Mouse (Mus musculus) heart, postnatal 36 days (tissue): ENCODE data around the gene Dab2ip. TPM values are rescaled to one million over a fixed set of nuclear protein-coding genes. Genes with fewer than 3 reads are reported as not detected.

Experiments
- DNase-seq, 2 experiments: peaks; one replicate each; pipeline ENCODE4 v3.0.0; 2021 to 2022
- intact Hi-C: fragments of 180-260 bp; cut with DNase I; formaldehyde crosslinking; loops from one replicate; pipeline ENCODE4 v1.15.1; 2025
- total RNA-seq, 2 experiments: library from RNA; stranded (reverse); gene quantifications; 2 replicates each; pipeline ENCODE4 v1.2.3; 2021

Gene Dab2ip
- total RNA-seq, 2 experiments from 2014 or later, result 41.7 to 54.2 TPM

GRCm38 (mm10) chr2:35592725-35593392 lies 34.8 kb downstream of the Dab2ip start:
- DNase-seq, result no peak
- intact Hi-C loops, result no loop called here

GRCm38 (mm10) chr2:35593889-35594288 lies 35.8 kb downstream of the Dab2ip start:
- no peak for DNase-seq
- intact Hi-C loops, result no loop called here

GRCm38 (mm10) chr2:35595102-35595501 lies 37.0 kb downstream of the Dab2ip start:
- intact Hi-C loops, result no loop called here
- peak in 1 of 2 experiments; percentile 18 for DNase-seq

GRCm38 (mm10) chr2:35595718-35596117 lies 37.7 kb downstream of the Dab2ip start:
- intact Hi-C loops, result no loop called here

GRCm38 (mm10) chr2:35596796-35597195 lies 38.7 kb downstream of the Dab2ip start:
- intact Hi-C loops, result no loop called here
- peak in 1 of 2 experiments; percentile 33 for DNase-seq

More at GRCm38 (mm10) chr2:35595718-35596117, 37.7 kb downstream of the Dab2ip start:
- DNase-seq, result no peak

GRCm38 (mm10) chr2:35598819-35599218 lies 40.8 kb downstream of the Dab2ip start:
- intact Hi-C loops, result no loop called here
- peak in 1 of 2 experiments; percentile 12 for DNase-seq

- intact Hi-C loops, result no loop called here
- no peak for DNase-seq
These were observed 43.6 kb downstream of the Dab2ip start for GRCm38 (mm10) chr2:35601665-35602064.

- DNase-seq, result no peak
- intact Hi-C loops, result no loop called here
These were observed 49.4 kb downstream of the Dab2ip start for GRCm38 (mm10) chr2:35607476-35607875.

- intact Hi-C loops, result loop anchor here (2.0 kb wide), 1 partner anchor 64 kb away; no protein-coding TSS in a partner anchor
- DNase-seq, result no peak
These were observed 50.8 kb downstream of the Dab2ip start for GRCm38 (mm10) chr2:35608856-35609255.

GRCm38 (mm10) chr2:35609317-35609716 lies 51.3 kb downstream of the Dab2ip start:
- peak; percentile 16 to 39 for DNase-seq

GRCm38 (mm10) chr2:35610168-35610951 lies 52.3 kb downstream of the Dab2ip start:
- peak in 1 of 2 experiments; percentile 5 for DNase-seq

More at GRCm38 (mm10) chr2:35609317-35609716, 51.3 kb downstream of the Dab2ip start:
- intact Hi-C loops, result loop anchor here (2.0 kb wide), 1 partner anchor 65 kb away; no protein-coding TSS in a partner anchor

GRCm38 (mm10) chr2:35610976-35611375 lies 52.9 kb downstream of the Dab2ip start:
- intact Hi-C loops, result no loop called here
- peak in 1 of 2 experiments; percentile 4 for DNase-seq

More at GRCm38 (mm10) chr2:35610168-35610951, 52.3 kb downstream of the Dab2ip start:
- intact Hi-C loops, result no loop called here

- intact Hi-C loops, result no loop called here
- peak in 1 of 2 experiments; percentile 5 for DNase-seq
These were observed 53.6 kb downstream of the Dab2ip start for GRCm38 (mm10) chr2:35611645-35612044.

GRCm38 (mm10) chr2:35612297-35612696 lies 54.2 kb downstream of the Dab2ip start:
- intact Hi-C loops, result no loop called here

GRCm38 (mm10) chr2:35613946-35614353 lies 55.9 kb downstream of the Dab2ip start:
- peak in 1 of 2 experiments; percentile 53 for DNase-seq
- intact Hi-C loops, result no loop called here

More at GRCm38 (mm10) chr2:35612297-35612696, 54.2 kb downstream of the Dab2ip start:
- peak in 1 of 2 experiments; percentile 7 for DNase-seq

- no peak for DNase-seq
These were observed 56.3 kb downstream of the Dab2ip start for GRCm38 (mm10) chr2:35614411-35614810.

GRCm38 (mm10) chr2:35615366-35615765 lies 57.3 kb downstream of the Dab2ip start:
- intact Hi-C loops, result no loop called here
- no peak for DNase-seq

More at GRCm38 (mm10) chr2:35614411-35614810, 56.3 kb downstream of the Dab2ip start:
- intact Hi-C loops, result no loop called here

- intact Hi-C loops, result no loop called here
- no peak for DNase-seq
These were observed 57.9 kb downstream of the Dab2ip start for GRCm38 (mm10) chr2:35615977-35616376.

- DNase-seq, result peak in 1 of 2 experiments; percentile 41
These were observed 59.0 kb downstream of the Dab2ip start for GRCm38 (mm10) chr2:35616891-35617658.

GRCm38 (mm10) chr2:35618981-35619380 lies 60.9 kb downstream of the Dab2ip start:
- intact Hi-C loops, result no loop called here
- no peak for DNase-seq

More at GRCm38 (mm10) chr2:35616891-35617658, 59.0 kb downstream of the Dab2ip start:
- intact Hi-C loops, result no loop called here
